Mouse (Mus musculus) gastrocnemius, adult 18-20 months (tissue): ENCODE measurements at regions not wholly inside any gene's neighbourhood (a gene's known extent, or its start where the extent isn't known, plus 50 kb on each side); places are given as distances from the start of the nearest gene placed in this dataset.

Source experiments
- DNase-seq: peaks from one replicate; pipeline ENCODE4 v3.0.0; 2021; ENCODE audit warnings: low spot score

GRCm38 (mm10) chr3:20590143-20590542, 223.2 kb upstream of the Agtr1b start:
- DNase-seq, result peak; percentile 17

GRCm38 (mm10) chr3:20551563-20551962, 184.6 kb upstream of the Agtr1b start:
- no peak for DNase-seq

GRCm38 (mm10) chr3:20543991-20544390, 177.0 kb upstream of the Agtr1b start:
- DNase-seq, result no peak

GRCm38 (mm10) chr3:20538492-20539004, 171.6 kb upstream of the Agtr1b start:
- no peak for DNase-seq

GRCm38 (mm10) chr3:20520738-20521137, 153.8 kb upstream of the Agtr1b start:
- no peak for DNase-seq

- peak; percentile 59 for DNase-seq
Measured at GRCm38 (mm10) chr3:20509192-20509591, 142.2 kb upstream of the Agtr1b start.

- no peak for DNase-seq
Measured at GRCm38 (mm10) chr3:20505546-20505945, 138.6 kb upstream of the Agtr1b start.
